Mouse (Mus musculus): ENCODE results near the gene Ablim1. TPM values are rescaled to one million over a fixed set of nuclear protein-coding genes. Genes with fewer than 3 reads are reported as not detected.

The Ablim1 gene
- polyA plus RNA-seq, 1 experiment from 2014 or later, result 116 TPM

DNA sequence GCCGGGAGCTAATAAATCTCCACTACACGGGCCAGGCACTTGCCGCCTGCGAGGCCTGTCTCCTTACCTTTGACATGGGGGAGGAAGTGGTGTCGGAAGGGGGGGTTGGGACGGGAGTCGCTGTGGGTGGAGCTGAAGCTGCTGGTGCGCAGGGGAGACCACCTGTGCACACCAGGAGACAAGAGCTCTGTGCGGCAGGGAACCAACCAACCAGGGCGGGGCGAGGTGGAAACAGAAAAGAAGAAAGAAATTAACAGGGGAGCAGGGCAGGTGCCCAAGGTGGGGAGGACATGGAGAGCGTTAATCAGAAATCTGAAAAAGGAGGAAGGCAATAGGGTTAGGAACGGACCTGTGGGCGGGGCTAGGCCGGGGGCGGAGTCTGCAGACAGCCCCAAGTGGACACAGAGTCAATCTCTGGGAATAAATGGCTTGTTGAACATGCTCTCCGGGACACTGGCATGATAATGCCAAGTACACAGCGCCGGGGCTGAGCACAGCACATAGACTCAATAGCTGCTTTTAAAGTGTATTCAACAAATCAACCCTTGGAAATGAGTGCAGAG is 255.6 kb downstream of the Ablim1 start:
- H3K4me1 ChIP-seq, result no peaks in the 10 kb centered on the region
- H3K4me3 ChIP-seq, result no peak overlapping the region
- peaks cover 20% of the 10 kb centered on the region for H3K36me3 ChIP-seq
- H3K27me3 ChIP-seq, result no peaks in the 10 kb centered on the region
- no peak for ATAC-seq (ENCODE audit: insufficient number of reproducible peaks, low FRiP score, low TSS enrichment, low read depth)
- no peak overlapping the region for H3K27ac ChIP-seq
- no peak overlapping the region for H3K9ac ChIP-seq
- H3K4me2 ChIP-seq, result no peak overlapping the region
- H3K9me3 ChIP-seq, result peaks cover 5% of the 10 kb centered on the region; the same call in 1 of the 2 replicates
- WGBS, result 37% methylated on average over 19 of the region's 19 CpGs

DNA sequence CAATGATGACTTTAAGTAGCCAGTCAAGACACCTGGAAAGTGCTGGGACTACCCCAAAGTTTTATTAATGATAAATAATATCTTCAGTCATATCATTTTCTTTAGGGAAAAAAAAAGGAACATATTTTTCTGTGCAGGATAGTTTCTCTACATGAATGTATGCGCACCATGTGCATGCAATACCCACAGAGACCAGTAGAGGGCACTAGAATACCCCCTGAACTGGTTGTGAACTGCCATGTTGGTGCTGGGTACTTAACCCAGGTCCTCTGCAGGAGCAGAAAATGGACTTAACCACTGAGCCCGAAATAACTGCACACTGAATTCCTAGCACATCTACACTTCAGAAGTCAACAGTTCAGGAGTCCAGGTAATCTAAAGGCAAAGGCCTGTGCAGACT is 257.2 kb downstream of the Ablim1 start:
- Histone ChIP-seq H3K4me2 (no peak overlapping the region), H3K4me1 (no peaks in the 10 kb centered on the region), H3K27ac (no peak overlapping the region), H3K9ac (no peak overlapping the region), H3K9me3 (peaks cover 5% of the 10 kb centered on the region; the same call in 1 of the 2 replicates), H3K4me3 (no peak overlapping the region), H3K36me3 (peaks cover 14% of the 10 kb centered on the region), H3K27me3 (no peaks in the 10 kb centered on the region)
- 97% methylated on average over 2 of the region's 2 CpGs for WGBS
- ATAC-seq (ENCODE audit: insufficient number of reproducible peaks, low FRiP score, low TSS enrichment, low read depth), result no peak

DNA sequence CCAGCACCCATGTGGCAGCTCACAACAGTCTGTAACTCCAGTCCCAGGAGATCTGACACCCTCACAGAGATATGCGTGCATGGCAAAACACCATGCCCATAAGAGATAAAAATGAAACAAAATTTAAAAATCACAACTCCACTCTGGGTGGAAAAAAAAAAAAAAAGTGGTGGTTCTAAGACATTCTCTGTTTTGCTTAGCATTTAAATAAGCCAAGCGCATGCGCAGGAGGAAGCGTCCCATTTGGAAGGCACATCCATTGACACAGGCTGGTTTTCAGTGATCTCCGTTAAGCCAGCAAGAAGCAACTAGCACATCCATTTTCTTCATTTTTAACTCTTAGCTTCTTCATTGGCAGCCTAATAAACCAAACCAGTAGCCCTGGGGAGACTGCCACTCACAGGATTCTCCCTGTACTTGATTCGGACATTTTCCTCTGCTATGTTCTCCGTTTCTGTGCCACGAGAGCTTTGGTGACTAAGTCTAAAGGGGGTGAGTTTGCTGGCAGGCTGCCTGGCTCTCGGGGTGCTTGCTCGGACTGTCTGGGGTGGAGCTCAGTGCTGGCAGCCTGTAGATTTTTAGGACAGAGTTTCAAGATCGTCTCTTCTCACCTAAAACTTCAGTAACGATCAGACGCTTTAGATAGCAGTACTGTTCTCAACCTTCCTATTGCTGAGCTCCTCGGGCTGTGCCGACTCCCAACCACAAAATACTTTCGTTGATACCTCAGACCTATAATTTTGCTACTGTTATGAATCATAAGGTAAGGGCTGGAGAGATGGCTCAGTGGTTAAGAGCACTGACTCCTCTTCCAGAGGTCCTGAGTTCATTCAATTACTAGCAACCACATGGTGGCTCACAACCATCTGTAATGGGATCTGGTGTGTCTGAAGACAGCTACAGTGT is 259.3 kb downstream of the Ablim1 start:
- H3K4me1 ChIP-seq, result no peaks in the 10 kb centered on the region
- peaks cover 14% of the 10 kb centered on the region for H3K36me3 ChIP-seq
- no peak overlapping the region for H3K4me2 ChIP-seq
- H3K4me3 ChIP-seq, result no peak overlapping the region
- no peaks in the 10 kb centered on the region for H3K27me3 ChIP-seq
- 77% methylated on average over 16 of the region's 16 CpGs for WGBS
- no peak overlapping the region for H3K9ac ChIP-seq
- no peak overlapping the region for H3K27ac ChIP-seq
- no peak for ATAC-seq (ENCODE audit: insufficient number of reproducible peaks, low FRiP score, low TSS enrichment, low read depth)
- H3K9me3 ChIP-seq, result peaks cover 5% of the 10 kb centered on the region; the same call in 1 of the 2 replicates

DNA sequence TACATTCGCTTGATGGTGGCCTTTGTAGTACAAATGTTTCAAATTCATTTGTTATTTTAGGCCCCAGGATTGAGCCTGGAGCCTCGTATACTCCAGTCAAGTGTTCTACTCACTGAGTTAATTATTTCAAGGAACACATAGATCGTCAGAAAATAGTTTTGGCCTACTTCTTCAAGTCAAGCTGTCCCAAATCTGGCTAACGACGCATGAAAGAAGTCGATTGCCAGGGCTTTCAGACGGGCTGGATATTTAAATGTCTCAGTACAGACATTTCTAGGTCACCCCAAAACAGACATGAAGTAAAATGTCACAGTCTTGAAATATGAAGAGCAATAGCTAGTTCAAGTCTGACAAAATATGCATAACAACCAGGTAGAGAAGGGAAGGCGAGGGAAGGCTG is 261.8 kb downstream of the Ablim1 start:
- Histone ChIP-seq H3K36me3 (peaks cover 5% of the 10 kb centered on the region), H3K9ac (no peak overlapping the region), H3K4me3 (no peak overlapping the region), H3K4me1 (no peaks in the 10 kb centered on the region), H3K9me3 (peaks cover 4% of the 10 kb centered on the region; the same call in 1 of the 2 replicates), H3K27me3 (no peaks in the 10 kb centered on the region), H3K4me2 (no peak overlapping the region), H3K27ac (no peak overlapping the region)
- WGBS, result 60% methylated on average over 8 of the region's 8 CpGs
- ATAC-seq (ENCODE audit: insufficient number of reproducible peaks, low FRiP score, low TSS enrichment, low read depth), result no peak

DNA sequence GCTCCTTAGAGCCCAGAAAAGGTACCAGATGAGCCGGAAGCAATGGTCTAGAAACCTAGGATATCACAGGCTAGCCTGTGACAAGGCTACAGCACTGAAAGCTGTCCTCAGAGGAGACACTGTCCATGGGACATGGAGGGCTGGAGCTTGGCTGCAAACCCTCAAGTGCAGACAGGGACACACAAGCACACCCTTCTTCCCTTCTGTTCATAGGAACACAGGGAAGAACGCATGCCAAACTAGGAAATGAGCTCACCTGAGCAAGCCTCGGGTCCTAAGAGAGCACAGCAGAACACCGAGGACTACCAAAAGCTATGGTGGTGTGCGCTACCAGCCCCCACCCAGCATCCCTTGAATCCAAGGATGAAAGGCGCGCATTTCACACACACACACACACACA is 262.7 kb downstream of the Ablim1 start:
- Histone ChIP-seq H3K4me1 (no peaks in the 10 kb centered on the region), H3K9ac (no peak overlapping the region), H3K27me3 (no peaks in the 10 kb centered on the region), H3K4me3 (no peak overlapping the region), H3K9me3 (no peaks in the 10 kb centered on the region), H3K4me2 (no peak overlapping the region), H3K36me3 (peaks cover 3% of the 10 kb centered on the region; the same call in 1 of the 2 replicates), H3K27ac (no peak overlapping the region)
- WGBS, result 90% methylated on average over 7 of the region's 7 CpGs
- no peak for ATAC-seq (ENCODE audit: insufficient number of reproducible peaks, low FRiP score, low TSS enrichment, low read depth)

DNA sequence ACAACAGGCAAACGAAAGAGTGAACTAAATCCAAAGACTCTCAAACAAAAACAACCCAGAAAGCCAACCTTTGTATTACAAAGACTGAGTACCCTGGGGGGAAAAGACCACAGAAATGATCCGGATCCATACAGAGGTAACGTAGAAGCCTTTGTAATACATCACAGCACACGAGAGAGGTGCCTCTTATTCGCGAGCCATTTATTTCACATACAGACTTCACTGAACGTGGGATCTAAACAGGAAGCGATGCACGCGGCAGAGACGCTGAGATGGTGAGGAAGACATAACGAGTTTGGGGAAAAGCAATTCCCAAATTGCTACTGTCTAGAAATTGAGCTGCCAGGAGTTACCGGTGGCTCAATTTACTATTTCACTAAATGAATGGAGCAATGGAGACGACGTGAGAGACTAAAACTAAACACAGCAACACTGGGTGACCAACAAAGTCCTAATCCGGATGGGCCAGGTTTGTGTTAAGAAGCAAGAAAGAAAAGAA is 265.1 kb downstream of the Ablim1 start:
- Histone ChIP-seq H3K9me3 (no peaks in the 10 kb centered on the region), H3K4me2 (no peak overlapping the region), H3K4me3 (no peak overlapping the region), H3K9ac (no peak overlapping the region), H3K27me3 (no peaks in the 10 kb centered on the region), H3K4me1 (no peaks in the 10 kb centered on the region), H3K36me3 (peaks cover 6% of the 10 kb centered on the region; the same call in 1 of the 2 replicates), H3K27ac (no peak overlapping the region)
- 68% methylated on average over 16 of the region's 16 CpGs for WGBS
- no peak for ATAC-seq (ENCODE audit: insufficient number of reproducible peaks, low FRiP score, low TSS enrichment, low read depth)

DNA sequence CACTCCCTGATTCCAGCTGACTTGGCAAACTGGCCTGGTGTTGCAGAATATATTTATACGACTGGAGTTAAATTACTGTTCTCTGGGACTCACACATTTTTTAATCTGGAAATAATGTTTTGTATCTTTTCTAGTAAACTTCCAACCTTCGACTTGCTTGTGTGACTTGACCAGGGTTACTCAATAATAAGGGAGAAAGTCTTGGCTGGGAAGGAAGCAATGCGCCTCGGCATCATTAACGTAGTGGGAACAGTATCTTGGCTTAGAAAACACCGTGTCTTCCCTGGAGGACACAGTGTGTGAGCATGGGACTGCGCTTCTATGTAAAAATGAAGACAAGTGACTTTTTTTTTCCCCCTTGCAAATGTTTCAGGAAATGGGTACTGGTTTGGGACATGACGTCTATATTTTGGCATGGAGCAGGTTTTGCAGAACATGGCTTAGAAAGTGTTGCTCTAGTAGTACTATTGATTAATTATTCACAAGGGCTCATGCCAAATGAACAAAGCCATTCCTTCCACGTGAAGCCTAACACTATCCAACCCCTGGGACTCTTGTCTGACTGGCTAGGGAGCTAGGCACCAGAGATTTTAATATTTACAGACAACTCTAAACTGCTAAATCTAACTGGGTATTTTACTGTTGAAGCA is 266.9 kb downstream of the Ablim1 start:
- Histone ChIP-seq H3K4me2 (no peak overlapping the region), H3K4me1 (no peaks in the 10 kb centered on the region), H3K27me3 (no peaks in the 10 kb centered on the region), H3K36me3 (peaks cover 14% of the 10 kb centered on the region), H3K27ac (no peak overlapping the region), H3K9ac (no peak overlapping the region), H3K4me3 (no peak overlapping the region), H3K9me3 (no peaks in the 10 kb centered on the region)
- WGBS, result 74% methylated on average over 9 of the region's 9 CpGs
- no peak for ATAC-seq (ENCODE audit: insufficient number of reproducible peaks, low FRiP score, low TSS enrichment, low read depth)

DNA sequence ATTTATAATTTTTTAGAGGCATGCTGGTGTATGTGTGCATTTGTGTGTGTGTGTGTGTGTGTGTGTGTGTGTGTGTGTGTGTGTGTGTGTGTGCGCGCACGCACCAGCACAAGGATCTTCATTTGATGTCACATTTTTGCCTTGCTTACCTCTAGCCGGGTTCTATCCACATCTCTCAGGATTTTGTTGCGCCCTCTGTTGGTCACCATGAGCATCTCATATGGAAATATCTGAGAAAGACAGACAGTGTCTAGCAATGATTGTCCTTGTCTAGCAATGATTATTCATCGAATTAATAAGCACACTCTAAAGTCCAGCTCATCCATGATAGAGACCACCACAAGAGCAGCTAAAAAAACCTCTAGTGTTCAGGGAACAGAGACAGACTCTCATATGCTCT is 275.5 kb downstream of the Ablim1 start:
- Histone ChIP-seq H3K4me1 (no peaks in the 10 kb centered on the region), H3K36me3 (peaks cover 53% of the 10 kb centered on the region), H3K4me3 (no peak overlapping the region), H3K9ac (no peak overlapping the region), H3K27me3 (no peaks in the 10 kb centered on the region), H3K9me3 (no peaks in the 10 kb centered on the region), H3K4me2 (no peak overlapping the region), H3K27ac (no peak overlapping the region)
- no peak for ATAC-seq (ENCODE audit: insufficient number of reproducible peaks, low FRiP score, low TSS enrichment, low read depth)
- WGBS, result 70% methylated on average over 6 of the region's 6 CpGs

DNA sequence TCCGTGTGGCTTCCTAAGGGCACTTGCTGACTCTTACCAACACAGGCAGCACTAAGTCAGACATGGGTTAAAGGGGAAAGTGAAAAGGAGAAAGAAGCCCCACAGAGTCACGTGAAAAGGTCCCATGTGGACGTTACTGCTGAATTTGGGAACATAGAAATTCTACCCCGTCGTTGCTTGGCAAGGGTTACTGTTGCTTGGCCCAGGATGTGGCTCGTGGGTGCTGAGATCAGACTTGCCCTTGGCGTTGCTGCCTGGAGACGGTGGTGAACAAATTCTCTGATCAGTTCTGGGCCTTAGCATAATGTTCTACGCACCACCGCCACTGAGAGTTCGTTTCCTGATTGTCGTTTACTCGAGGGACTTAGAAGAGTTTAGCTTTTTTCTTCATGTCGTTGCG is 277.9 kb downstream of the Ablim1 start:
- no peaks in the 10 kb centered on the region for H3K4me1 ChIP-seq
- WGBS, result 82% methylated on average over 15 of the region's 15 CpGs
- ATAC-seq (ENCODE audit: insufficient number of reproducible peaks, low FRiP score, low TSS enrichment, low read depth), result no peak
- peaks cover 44% of the 10 kb centered on the region for H3K36me3 ChIP-seq
- H3K9me3 ChIP-seq, result no peaks in the 10 kb centered on the region
- no peak overlapping the region for H3K4me3 ChIP-seq
- no peaks in the 10 kb centered on the region for H3K27me3 ChIP-seq
- H3K27ac ChIP-seq, result no peak overlapping the region
- H3K4me2 ChIP-seq, result no peak overlapping the region
- no peak overlapping the region for H3K9ac ChIP-seq

DNA sequence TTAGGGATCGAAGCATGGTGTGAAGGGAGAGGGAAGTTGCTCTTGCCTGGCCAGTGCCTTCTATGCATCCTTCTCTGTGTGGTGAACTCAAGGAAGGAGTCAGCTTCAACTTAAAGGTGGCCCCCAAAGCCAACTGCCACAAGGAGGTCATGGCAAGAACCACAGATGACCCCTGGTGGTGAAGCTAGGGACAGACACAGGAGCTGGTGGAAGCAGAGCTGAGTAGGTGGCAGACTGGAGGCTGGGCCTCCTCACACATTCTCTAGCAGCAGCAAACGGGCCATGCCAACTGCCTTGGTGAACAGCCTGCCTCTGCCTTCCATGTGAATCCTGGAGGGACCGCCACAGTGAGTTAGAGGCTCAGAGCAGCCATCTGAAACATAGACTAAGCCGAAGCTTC is 283.1 kb downstream of the Ablim1 start:
- WGBS, result 68% methylated on average over 4 of the region's 4 CpGs
- ATAC-seq (ENCODE audit: insufficient number of reproducible peaks, low FRiP score, low TSS enrichment, low read depth), result no peak

DNA sequence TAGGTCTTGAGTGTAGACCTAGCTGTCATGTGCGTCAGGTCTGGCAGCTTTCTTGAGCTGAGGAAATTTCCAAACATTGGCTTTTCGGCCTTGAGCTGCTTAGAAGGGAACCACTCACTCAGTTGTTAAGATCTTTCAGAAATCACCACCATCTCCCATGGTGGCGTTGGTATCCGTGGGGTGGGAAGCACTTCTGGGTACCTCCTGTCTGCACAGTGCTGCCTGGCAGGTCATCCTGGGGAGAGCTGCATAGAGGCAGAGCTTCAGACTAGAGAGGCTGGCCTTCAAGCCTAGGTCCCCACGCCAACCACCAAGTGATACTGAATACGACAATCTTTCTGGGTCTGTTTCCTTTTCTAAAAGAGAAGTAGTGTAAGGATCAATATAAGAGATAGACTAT is 285.3 kb downstream of the Ablim1 start:
- Histone ChIP-seq H3K4me2 (no peak overlapping the region), H3K27ac (no peak overlapping the region), H3K9me3 (no peaks in the 10 kb centered on the region), H3K27me3 (no peaks in the 10 kb centered on the region), H3K4me1 (0 out of 2 replicates have a peak, but pooled peaks cover 4% of the 10 kb centered on the region), H3K36me3 (no peaks in the 10 kb centered on the region), H3K4me3 (no peak overlapping the region), H3K9ac (no peak overlapping the region)
- ATAC-seq (ENCODE audit: insufficient number of reproducible peaks, low FRiP score, low TSS enrichment, low read depth), result no peak
- 85% methylated on average over 6 of the region's 6 CpGs for WGBS

More for the DNA sequence above, 283.1 kb downstream of the Ablim1 start:
- Histone ChIP-seq H3K4me2 (no peak overlapping the region), H3K4me1 (0 out of 2 replicates have a peak, but pooled peaks cover 4% of the 10 kb centered on the region), H3K4me3 (no peak overlapping the region), H3K9me3 (no peaks in the 10 kb centered on the region), H3K9ac (no peak overlapping the region), H3K27ac (no peak overlapping the region), H3K27me3 (no peaks in the 10 kb centered on the region), H3K36me3 (peaks cover 5% of the 10 kb centered on the region; the same call in 1 of the 2 replicates)
